Mouse (Mus musculus) cerebellum, postnatal 25 days (tissue): Measurements from ENCODE around the gene Cfap54.

ENCODE experiments used
- DNase-seq, 2 experiments: peaks; one replicate each; pipeline ENCODE4 v3.0.0; 2021; ENCODE audit warnings: mixed read lengths in 2 of 2

Gene Cfap54

GRCm38 (mm10) chr10:92934506-92934905 lies 146.9 kb downstream of the Cfap54 start:
- DNase-seq = no peak

- DNase-seq = no peak
These were observed 147.8 kb downstream of the Cfap54 start for GRCm38 (mm10) chr10:92933616-92934015.

GRCm38 (mm10) chr10:92932464-92932863 lies 149.0 kb downstream of the Cfap54 start:
- no peak for DNase-seq

- no peak for DNase-seq
These were observed 151.4 kb downstream of the Cfap54 start for GRCm38 (mm10) chr10:92930036-92930435.

GRCm38 (mm10) chr10:92928256-92928655 lies 153.2 kb downstream of the Cfap54 start:
- DNase-seq = peak in 1 of 2 experiments; percentile 29

GRCm38 (mm10) chr10:92918551-92918950 lies 162.9 kb downstream of the Cfap54 start:
- no peak for DNase-seq

GRCm38 (mm10) chr10:92907246-92907645 lies 174.2 kb downstream of the Cfap54 start:
- no peak for DNase-seq

GRCm38 (mm10) chr10:92888466-92888865 lies 193.0 kb downstream of the Cfap54 start:
- no peak for DNase-seq

GRCm38 (mm10) chr10:92878000-92878399 lies 203.4 kb downstream of the Cfap54 start:
- DNase-seq = no peak

- no peak for DNase-seq
These were observed 240.4 kb downstream of the Cfap54 start for GRCm38 (mm10) chr10:92840980-92841379.

- DNase-seq = peak; percentile 22 to 33
These were observed 243.8 kb downstream of the Cfap54 start for GRCm38 (mm10) chr10:92837572-92837971.

- DNase-seq = no peak
These were observed 244.4 kb downstream of the Cfap54 start for GRCm38 (mm10) chr10:92837045-92837444.

GRCm38 (mm10) chr10:92821499-92821898 lies 259.9 kb downstream of the Cfap54 start:
- DNase-seq = no peak

GRCm38 (mm10) chr10:92818190-92818589 lies 263.2 kb downstream of the Cfap54 start:
- no peak for DNase-seq

GRCm38 (mm10) chr10:92816903-92817302 lies 264.5 kb downstream of the Cfap54 start:
- DNase-seq = no peak

GRCm38 (mm10) chr10:92810894-92811293 lies 270.5 kb downstream of the Cfap54 start:
- DNase-seq = no peak

- no peak for DNase-seq
These were observed 289.5 kb downstream of the Cfap54 start for GRCm38 (mm10) chr10:92791908-92792307.

- DNase-seq = no peak
These were observed 289.9 kb downstream of the Cfap54 start for GRCm38 (mm10) chr10:92791531-92791900.

- DNase-seq = no peak
These were observed 290.4 kb downstream of the Cfap54 start for GRCm38 (mm10) chr10:92790893-92791530.

- no peak for DNase-seq
These were observed 291.2 kb downstream of the Cfap54 start for GRCm38 (mm10) chr10:92790247-92790646.

- DNase-seq = peak; percentile 5 to 7
These were observed 292.9 kb downstream of the Cfap54 start for GRCm38 (mm10) chr10:92788410-92789096.

- no peak for DNase-seq
These were observed 298.7 kb downstream of the Cfap54 start for GRCm38 (mm10) chr10:92782691-92783090.

GRCm38 (mm10) chr10:92754359-92754758 lies 327.1 kb downstream of the Cfap54 start:
- no peak for DNase-seq

- DNase-seq = no peak
These were observed 351.1 kb downstream of the Cfap54 start for GRCm38 (mm10) chr10:92730339-92730738.

- no peak for DNase-seq
These were observed 352.7 kb downstream of the Cfap54 start for GRCm38 (mm10) chr10:92728723-92729122.
